Mouse (Mus musculus) urinary bladder, postnatal 4 days (tissue): ENCODE measurements at regions not wholly inside any gene's neighbourhood (a gene's known extent, or its start where the extent isn't known, plus 50 kb on each side); places are given as distances from the start of the nearest gene placed in this dataset.

Experiments used
- DNase-seq, 2 experiments: peaks; one replicate each; pipeline ENCODE4 v3.0.0; 2021 to 2022; ENCODE audit warnings: low spot score in 2 of 2

- DNase-seq, result no peak
Measured at GRCm38 (mm10) chr6:93031812-93032330, 88.6 kb upstream of the Adamts9 start.

DNA sequence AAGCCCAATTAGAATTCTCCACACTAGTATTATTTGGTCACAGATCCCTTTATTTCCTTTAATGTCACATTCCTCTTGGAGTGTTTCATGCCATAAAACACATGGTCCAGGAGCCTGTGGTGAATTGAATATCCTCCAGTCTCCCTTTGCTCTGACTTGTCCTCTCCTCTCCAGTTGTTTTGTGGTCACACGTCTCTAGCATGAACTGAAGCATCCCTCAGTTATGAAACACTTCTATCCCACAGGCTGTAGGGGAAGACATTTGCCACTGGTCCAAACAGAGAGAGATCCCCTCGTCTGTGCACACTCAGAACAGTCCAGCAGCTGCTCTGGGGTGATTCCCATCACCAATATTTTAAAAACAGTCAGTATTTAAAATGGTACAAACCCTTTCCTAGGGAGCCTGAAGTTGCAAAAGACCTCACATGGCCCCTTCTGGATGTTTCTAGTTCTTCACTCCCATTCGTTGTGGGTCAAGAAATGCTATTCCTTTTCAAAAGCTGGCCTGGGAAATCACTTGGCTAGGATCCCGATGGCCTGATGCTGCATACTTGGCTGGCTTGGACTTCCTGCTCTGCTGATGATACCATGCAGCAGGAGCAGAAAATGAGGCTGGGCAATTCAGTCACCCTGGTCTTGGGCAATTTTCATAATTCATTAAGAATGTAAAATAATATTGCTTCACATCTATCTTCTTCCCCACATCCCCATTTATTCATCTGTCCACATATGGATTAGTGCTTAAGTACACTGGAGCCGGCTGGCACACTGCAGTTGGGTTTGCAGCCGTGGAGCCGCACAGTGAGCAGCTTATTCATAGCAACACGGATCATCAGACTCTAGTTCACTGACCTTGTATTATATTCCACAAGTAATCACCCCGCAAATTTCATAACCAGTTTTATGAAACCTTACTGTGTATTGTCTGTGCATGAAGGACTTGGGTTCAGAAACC lies 83.1 kb upstream of the Adamts9 start:
- DNase-seq, result peak in 1 of 2 experiments; percentile 30

DNA sequence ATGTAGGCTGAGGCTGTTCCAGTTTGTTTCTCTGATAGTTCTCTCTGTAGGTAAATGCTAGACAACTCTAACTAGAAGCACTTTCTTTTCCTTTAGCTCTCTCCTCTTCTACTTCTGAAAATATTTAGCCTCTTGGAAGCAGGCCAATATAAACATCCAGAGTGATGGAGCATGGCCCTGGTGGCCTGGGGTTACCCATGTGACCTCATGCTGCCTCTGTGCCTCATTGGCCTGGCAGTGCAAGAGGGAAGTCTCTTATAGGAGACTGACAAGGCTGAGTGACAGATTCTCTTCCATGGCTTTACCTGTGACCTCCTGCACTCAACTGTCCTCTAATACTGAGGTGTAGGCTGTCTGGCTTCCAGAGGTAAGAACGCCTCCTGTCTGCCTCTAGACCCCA lies 71.2 kb upstream of the Adamts9 start:
- no peak for DNase-seq

DNA sequence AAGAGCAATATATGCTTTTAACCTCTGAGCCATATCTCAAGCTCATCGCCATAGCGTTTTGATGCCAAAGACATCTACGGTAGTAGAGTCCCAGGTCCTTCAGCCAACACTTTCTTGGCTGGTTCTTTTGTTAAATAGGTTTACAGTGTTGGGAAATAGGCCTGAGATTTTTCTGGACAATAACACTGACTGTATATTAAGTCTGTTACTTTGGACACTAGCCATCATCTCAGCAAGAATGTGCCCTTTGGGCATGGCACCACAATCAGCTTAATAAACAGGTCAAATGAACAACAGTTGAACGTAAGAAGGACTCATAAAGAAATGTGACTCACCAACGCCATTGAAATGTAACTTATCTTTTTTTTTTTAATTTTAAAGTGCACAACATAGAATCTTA lies 68.6 kb upstream of the Adamts9 start:
- DNase-seq, result no peak

DNA sequence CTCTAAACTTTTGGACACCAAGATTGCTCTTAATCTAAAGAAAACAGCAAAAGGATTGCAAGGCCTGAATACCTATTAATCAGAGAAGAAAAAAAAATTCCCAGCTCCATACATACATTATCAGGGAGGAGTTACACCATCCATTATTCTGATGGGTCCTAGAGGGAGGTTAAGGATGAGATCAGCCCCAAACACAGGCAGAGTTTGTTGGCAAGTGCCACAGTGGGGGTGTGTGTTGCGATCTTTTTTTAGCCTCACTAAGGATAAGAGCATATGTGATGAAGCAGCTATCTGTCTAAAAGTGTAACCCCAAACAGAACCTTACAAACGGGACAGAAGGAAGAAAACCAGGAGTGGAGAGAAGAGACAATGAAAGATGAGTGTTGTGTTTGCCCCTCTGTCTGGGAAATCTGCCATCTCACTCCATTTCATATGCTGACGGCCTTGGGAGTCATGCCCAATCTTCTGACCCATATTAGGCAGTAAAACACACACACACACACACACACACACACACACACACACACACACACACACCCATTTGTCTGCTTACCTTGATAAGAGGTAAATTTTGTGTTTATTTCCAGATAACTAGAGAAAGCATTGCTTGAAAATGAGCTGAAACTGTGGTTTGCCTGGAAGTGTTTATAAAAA lies 61.4 kb upstream of the Adamts9 start:
- no peak for DNase-seq

DNA sequence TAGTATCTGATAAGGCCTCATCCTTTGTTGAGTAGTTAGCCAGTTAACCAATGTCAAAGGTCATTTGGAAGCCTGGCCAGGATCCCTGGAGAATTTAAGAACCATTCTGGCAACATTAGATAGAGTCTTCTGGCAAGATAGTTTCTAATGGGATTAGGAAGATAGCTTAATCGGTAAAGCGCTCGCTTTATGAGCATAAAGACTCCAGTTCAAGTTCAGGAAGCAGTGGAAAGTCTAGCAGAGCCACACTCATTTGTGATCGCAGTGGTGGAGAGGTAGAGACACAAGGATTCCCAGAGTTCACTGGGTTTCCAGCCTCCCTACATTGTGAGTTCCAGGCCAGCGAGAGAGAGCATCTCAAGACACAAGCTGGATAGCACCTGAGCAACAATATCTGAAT lies 60.5 kb upstream of the Adamts9 start:
- DNase-seq, result no peak

GRCm38 (mm10) chr6:92993647-92994046 lies 50.4 kb upstream of the Adamts9 start:
- DNase-seq, result no peak
